Mouse (Mus musculus) thymus, postnatal 4 days (tissue): ENCODE measurements around the gene 1810065E05Rik.

Experiments used
- DNase-seq: peaks from one replicate; pipeline ENCODE4 v3.0.0; 2021

The 1810065E05Rik gene

GRCm38 (mm10) chr11:58420815-58421214, at the start of gene 1810065E05Rik:
Gene 1810065E05Rik, plus strand, starts transcription at chr11:58421111.
- DNase-seq: no peak

- no peak for DNase-seq
These were observed 43.6 kb upstream of the 1810065E05Rik start for GRCm38 (mm10) chr11:58377273-58377672.

- no peak for DNase-seq
These were observed 43.2 kb upstream of the 1810065E05Rik start for GRCm38 (mm10) chr11:58377686-58378085.

GRCm38 (mm10) chr11:58378763-58379278, 42.1 kb upstream of the 1810065E05Rik start, which contains the start of gene Lypd8:
Gene Lypd8, plus strand, starts transcription at chr11:58379043.
- DNase-seq: no peak

- no peak for DNase-seq
These were observed 41.4 kb upstream of the 1810065E05Rik start for GRCm38 (mm10) chr11:58379516-58379915.

- no peak for DNase-seq
These were observed 38.4 kb upstream of the 1810065E05Rik start for GRCm38 (mm10) chr11:58382471-58382870.

- no peak for DNase-seq
These were observed 20.8 kb upstream of the 1810065E05Rik start for GRCm38 (mm10) chr11:58399985-58400645.

GRCm38 (mm10) chr11:58400655-58401054, 20.3 kb upstream of the 1810065E05Rik start:
- no peak for DNase-seq

- DNase-seq: no peak
These were observed 12.8 kb upstream of the 1810065E05Rik start for GRCm38 (mm10) chr11:58408066-58408465.

GRCm38 (mm10) chr11:58418336-58418735, 2.6 kb upstream of the 1810065E05Rik start:
- no peak for DNase-seq

- no peak for DNase-seq
These were observed 11.3 kb downstream of the 1810065E05Rik start, which contains the start of gene Gm12253 for GRCm38 (mm10) chr11:58432259-58432658. Gene Gm12253, plus strand, starts transcription at chr11:58432559.

GRCm38 (mm10) chr11:58437866-58438265, 17.0 kb downstream of the 1810065E05Rik start:
- no peak for DNase-seq

- DNase-seq: no peak
These were observed 31.8 kb downstream of the 1810065E05Rik start, which contains the start of gene Lypd9 for GRCm38 (mm10) chr11:58452759-58453158. Gene Lypd9, minus strand, starts transcription at chr11:58452923.

- DNase-seq: no peak
These were observed 32.7 kb downstream of the 1810065E05Rik start for GRCm38 (mm10) chr11:58453592-58453991.

- DNase-seq: no peak
These were observed 41.3 kb downstream of the 1810065E05Rik start, which contains the start of gene Olfr30 for GRCm38 (mm10) chr11:58462170-58462569. Gene Olfr30, minus strand, starts transcription at chr11:58462270.
